Mouse (Mus musculus) CD8-positive naive resting alpha-beta T cell, adult 2 months (primary cell): ENCODE measurements around the gene Fancg.
"Not testable (repeated sequence)": the region's sequence is repeated elsewhere in the genome, so short reads cannot be mapped to it uniquely, and the experiment has no call there.

Source experiments
- DNase-seq, 2 experiments: peaks; one replicate each; pipeline ENCODE4 v3.0.0; 2022; ENCODE audit warnings: low read depth in 2 of 2, low spot score in 2 of 2

The Fancg gene

DNA sequence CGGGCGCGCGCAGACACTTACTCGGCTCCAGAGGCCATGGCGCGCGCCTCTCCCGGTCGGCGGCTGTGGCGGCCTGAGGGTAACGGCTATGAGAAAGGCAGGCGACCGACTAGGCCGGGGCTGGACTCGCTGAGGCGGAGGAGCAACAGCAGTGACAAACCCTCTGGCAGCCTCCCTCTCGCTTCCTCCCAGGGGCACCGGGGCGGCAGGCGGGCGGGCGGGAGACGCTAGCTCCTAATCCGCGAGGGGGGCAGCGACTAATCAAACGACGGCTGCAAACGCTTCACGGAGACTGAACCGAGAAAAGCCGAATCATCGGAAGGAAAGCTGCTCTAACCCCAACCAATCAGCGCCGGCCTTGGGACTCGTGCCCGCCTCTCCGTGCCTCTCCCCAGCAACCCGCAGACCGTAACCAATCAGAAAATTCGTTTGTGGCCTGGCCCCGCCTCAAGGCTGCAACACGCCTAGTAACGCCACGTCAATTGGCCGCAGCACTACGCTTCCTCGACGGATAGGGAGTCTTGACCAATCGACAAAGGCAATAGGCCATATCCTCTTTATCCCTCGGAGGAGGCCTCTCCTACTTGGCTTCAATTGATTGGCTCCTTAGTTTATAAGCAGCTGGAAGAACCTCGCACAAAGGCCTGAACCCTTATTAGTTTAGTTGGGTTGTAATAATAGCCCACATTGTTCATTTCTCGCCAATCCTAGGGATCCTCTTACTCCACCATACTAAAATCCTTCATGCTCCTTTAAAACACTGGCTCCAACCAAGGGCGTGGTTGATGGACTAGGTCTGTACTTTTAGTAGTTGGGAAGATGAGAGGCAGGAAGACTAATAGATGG is 9.9 kb downstream of the Fancg start, which contains the start of gene Vcp:
Vcp (minus strand) TSS at position 367 of the 846 bp plus-strand sequence.
- peak; percentile 97 to 98 for DNase-seq

DNA sequence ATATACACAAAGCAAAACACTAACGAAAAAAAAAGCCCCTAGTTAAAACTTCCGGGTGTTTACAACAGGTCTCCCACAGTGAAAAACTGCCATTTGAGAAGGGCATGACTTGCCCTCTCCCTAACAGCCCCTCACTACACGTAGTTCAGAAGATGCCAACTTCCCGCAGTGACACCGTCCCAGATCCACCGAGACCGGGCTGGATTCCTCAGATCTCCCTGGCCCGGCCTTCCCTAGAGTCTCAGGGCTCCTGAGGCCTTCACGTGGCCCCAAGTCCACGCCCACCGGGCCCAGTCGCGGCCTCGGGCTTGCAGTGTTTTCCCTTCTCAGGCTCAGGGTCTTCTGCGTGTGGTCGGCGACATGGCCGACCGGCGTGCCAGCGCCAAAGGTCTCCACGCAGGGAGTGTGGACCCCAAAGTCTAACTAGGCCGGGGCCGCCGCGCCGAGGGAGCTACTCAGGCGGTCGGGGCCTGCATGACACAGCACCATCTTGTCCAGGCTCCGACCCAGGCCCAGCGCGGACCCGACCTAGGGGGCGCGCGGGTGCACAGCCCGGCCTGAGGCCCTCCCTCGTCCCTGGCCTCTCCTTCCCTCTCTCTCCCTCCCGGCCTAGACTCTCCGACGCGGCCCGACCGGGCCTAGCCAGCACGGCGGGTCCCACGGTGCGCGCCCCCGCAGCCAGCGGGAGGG is 10.7 kb downstream of the Fancg start:
- DNase-seq: peak; percentile 44 to 58

DNA sequence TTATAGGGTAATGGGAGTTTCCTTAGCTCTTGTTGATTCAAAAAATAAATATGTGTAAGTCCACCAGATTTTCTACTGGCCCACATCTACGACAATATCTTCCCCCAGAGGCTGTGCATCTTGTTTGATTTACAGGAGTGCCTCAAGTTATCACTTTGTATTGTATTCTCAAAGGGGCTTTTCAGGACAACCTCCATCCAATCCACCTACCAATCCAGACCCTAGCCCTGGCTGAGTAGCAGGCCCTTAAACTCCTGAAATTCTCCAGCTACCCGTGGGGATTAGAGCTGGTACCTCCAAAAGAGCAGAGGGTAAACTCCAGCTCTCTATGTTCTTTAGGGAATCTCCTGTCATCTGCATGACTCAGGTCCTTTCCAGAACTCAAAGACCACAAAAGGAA is 12.3 kb downstream of the Fancg start:
- no peak for DNase-seq

DNA sequence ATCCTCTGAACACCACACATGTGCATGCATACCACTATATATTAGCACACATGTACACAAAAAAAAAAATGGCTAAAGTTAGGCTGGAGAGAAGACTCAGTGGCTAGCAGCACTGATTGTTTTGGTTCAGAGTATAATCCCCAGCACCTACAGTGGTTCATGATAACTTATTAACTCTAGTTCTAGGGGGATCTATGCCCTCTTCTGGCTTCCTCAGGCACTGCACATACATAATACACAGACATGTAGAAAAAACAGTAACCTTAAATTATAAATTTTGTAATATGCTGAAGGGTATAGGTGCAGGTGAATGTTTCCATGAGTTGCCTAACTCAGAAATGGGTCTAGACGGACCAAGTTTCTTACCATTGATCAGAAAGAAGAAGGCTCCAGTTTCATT is 22.0 kb downstream of the Fancg start:
- no peak for DNase-seq

DNA sequence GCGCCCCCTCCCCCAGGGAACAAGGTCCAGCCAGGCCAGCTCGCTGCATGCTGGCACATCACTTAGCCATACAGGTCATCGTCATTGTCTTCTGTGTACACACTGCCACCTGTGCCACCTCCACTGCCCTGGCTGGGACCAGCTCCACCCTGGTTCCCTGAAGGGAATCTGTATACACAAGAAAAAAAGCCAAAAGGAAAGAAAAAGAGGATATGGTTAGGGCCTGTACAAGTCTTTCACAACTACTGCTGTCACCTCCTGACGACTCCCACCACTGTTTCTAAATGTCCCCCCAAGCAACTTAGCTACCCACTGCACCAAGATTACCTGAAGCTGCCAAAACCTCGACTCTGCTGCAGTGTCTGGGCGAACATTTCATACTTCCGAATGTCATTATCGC is 29.8 kb downstream of the Fancg start:
- not testable (repeated sequence) for DNase-seq

DNA sequence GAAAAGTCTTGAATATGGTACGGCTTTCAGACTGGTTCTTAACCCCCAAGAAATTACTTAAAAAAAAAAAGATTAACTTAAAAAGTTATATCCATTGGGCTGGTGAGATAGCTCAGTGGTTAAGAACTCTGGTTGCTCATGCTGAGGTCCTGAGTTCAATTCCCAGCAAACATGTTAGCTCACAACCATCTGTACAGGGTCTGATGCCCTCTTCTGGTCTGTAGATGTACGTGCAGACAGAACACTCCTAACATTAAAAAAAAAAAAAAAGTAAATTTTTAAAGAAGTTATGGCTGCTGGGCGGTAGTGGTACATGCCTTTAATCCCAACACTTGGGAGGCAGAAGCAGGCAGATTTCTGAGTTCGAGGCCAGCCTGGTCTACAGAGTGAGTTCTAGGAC is 32.2 kb downstream of the Fancg start:
- DNase-seq: no peak

DNA sequence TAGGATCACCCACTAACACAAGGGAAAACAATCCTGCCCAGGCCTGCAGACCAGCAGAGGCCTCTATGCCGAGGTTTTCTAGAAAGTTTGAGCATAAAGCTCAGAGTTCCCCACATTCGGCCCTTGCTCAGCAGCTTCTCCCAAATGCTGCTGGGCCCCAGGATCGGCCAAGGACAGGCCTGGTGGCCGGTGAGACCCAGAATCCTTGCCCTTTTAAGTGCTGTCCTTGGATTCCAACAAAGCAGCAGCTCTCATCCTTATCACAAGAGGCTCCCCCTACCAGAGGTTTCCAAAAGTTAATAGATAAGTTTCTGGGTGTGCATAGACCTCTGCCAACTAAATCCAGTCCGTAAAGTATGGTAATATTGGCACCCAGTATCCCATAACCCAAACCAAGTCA is 36.4 kb downstream of the Fancg start:
- no peak for DNase-seq

DNA sequence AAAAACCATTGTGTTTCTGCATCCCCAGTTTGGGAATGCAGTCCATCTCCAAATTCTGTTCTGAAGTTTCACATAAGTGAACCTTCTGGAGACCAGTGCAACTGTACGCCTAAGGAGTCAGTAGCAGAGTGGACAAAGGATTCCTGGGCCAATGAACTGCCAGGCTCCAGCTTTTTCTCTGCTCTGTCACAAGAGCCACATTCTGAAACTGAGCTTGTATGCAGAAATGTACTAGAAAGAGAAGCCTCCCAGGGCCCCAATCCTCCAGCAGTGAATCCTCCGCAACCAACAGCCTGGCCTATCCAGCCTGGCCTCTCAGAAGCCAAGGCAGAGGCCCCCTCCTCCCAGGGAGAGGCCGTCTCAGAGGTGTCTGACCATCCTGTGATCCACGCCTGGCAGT is 37.4 kb downstream of the Fancg start:
- no peak for DNase-seq

DNA sequence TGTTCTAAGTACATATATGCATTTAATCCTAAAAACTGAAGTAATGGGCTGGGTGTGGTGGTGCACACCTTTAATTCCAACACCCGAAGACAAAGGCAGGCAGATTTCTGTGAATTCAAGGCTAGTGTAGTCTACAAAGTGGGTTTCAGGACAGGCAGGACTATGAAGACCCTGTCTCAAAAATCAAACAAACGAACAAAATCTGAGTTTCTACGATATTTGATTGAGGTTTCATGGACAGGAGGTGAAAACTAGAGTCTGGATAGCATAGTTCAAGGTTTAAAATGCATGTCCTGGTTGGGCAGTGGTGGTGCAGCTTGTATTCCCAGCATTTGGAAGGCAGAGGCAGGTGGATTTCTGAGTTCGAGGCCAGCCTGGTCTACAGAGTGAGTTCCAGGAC is 41.0 kb downstream of the Fancg start, which contains the start of gene 1700022I11Rik:
1700022I11Rik (plus strand) TSS at position 301 of the 400 bp plus-strand sequence.
- DNase-seq: no peak

DNA sequence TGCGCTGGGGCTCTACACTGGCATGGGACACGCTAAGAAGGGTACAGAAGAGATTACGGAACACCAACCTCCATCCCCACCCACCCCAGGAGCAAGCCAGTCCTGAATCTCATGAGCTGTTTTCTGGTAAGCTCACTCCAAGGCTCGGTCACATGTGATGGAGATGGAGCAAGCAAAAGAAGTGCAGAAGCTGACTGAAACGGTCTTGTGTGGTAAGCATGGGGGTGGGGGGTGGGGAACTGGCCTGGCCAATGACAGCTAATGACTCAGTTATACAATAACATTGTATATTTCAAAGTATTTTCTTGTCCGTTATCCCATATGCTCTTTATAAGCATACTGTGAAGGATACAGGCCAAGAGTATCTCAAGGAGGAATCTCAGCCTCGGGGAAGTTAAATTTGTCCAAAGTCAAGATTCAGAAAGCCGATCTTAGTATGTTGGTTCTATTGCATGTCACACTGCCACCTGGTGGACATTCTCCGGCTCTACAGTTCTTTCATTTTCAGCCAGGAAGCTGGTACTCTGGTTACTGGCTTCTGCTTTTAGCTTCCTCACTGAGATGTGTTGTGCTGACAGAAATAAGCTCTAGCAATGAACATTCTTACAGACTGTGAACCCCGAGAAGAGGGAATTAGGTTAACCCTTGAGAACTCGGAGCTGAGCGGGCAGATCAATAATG is 45.1 kb downstream of the Fancg start:
- DNase-seq: peak; percentile 33 to 54

DNA sequence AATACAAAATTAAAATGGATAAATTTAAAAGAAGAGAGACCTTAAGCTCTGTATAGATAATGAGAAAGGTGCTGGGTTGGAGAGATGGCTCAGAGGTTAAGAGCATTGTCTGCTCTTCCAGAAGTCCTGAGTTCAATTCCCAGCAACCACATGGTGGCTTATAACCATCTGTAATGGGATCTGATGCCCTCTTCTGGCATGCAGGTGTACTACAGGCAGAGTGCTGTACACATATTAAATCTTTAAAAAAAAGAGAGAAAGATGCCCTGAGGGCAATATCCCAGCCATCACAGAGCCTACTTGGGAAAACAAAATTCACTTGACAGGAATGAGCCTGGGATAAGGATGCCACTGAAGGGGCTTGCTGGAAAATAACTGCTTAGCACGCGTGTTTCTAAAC is 46.8 kb downstream of the Fancg start:
- no peak for DNase-seq

DNA sequence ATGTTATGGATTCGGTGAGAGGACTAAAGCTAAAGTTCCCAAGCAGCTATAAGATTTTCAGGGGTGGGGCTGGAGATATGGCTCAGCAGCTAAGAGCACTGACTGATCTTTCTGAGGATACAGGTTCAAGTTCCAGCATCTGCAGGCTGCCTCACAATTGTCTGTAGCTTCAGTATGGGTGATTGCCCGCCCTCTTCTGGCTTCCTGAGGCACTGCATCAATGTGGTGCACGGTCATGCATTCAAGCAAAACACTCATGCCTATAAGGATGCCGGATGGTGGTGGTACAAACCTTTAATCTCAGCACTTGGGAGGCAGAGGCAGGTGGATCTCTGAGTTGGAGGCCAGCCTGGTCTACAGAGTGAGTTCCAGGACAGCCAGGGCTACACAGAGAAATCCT is 48.7 kb downstream of the Fancg start:
- peak; percentile 40 to 65 for DNase-seq

DNA sequence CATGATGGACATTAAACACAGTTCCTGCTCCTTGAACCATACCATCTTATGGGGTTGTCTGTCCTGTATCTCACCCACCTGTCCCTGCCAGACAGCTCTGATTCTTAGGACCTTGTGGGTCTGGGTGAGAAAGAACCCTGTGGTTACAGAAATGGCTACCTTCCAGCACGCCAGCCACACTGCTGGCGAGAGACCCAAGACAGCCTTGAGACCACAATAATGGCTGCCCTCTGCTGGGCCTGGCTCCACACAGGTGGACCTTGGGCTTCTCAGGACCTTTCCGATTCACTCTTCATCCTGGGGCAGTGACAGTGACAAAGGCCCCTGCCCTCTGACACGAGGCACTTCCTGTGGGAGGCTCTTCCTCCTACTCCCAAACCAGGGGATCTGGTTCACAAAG is 50.9 kb downstream of the Fancg start:
- no peak for DNase-seq

DNA sequence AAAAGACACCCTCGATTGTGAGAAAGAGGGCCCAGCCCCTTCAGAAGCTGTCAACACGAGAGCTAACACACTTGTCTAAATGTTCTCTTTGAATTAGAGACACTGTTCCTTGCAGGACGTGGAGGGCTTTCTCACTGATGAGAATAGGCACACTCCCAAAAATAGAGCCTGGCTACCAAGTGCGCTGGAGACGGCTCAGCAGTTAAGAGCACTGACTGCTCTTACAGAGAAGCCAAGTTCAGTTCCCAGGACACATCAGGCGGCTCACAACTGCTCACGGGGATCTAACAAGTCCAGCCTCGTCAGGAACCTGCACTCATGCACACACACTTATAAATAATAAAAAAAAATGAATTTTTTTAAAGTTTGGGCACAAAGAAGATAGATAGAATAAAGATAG is 51.4 kb downstream of the Fancg start:
- DNase-seq: no peak

DNA sequence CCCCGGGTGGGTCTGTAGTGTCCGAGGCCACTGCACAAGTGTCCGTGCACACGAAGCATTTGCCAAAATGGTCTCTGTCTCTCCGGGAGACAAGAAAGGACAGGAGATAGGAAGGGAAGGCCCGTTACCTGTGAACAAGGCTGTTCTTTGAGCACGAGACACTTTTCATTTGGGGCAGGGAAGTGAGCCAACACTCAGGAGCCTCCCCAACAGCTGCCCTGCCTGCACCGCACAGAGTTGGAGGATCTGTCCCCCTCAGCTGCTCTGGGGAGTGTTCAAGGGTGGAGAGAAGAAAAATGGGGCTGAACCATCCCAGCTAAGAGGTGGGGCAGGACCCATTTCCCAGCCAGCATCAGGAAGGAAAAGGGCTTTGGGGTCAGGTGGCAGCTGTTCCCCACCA is 52.3 kb downstream of the Fancg start:
- DNase-seq: no peak

DNA sequence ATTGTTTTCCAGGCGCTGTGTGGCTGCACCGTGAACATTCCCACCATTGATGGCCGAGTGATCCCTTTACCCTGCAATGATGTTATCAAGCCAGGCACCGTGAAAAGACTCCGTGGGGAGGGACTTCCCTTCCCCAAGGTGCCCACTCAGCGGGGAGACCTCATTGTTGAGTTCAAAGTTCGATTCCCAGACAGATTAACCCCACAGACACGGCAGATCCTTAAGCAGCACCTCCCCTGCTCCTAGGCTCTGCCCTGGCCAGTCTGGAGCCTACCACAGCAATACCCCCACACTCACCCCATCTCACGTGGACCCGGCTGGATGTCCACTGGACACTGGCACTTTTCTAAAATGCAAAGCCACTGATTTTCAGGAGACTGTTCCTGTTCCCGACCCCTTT is 53.0 kb downstream of the Fancg start:
- DNase-seq: no peak

DNA sequence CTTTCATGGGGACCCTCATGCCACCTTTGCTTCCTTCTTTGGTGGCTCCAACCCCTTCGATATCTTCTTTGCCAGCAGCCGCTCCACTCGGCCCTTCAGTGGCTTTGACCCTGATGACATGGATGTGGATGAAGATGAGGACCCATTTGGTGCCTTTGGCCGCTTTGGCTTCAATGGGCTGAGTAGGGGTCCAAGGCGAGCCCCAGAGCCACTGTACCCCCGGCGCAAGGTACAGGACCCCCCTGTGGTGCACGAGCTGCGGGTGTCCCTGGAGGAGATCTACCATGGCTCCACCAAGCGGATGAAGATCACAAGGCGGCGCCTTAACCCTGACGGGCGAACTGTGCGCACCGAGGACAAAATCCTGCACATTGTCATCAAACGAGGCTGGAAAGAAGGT is 53.7 kb downstream of the Fancg start:
- DNase-seq: no peak

DNA sequence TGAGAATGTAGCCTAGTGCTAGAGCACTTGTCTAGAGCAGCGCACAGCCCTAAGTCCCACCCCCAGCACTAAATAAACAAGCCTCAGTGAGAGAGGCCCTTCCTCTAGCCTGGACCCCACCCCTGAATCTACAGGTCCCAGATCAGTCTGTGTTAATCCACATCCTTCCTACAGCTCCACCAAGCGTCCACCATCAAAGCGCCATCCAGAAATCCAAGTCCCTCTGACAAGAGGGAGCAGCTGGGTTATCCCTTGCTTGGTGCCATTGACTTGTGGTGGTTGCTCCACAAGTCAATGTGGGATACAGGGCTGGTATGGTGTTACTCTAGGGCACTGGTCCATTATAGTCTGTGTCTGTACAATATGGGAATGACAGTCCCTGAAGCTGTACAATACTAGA is 55.1 kb downstream of the Fancg start:
- DNase-seq: no peak

DNA sequence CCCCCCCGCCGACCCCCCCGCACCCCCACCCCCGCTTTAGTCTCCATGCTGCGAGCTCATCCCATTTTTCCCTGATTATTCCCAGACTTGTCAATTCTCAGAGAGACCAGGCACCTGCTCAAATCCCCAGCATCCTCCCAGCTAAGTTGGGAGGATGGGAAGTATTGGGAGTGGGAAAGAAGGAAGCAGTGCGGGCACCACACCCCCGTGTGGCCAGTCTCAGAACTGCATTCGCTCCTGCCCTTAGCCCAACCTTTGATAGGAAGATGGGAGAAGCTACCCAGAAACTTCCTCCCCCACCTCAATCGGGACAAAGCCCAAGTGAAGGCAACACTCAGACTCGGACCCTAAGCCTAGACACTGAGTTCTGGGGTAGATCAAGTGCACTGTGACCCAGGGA is 56.0 kb downstream of the Fancg start:
- DNase-seq: peak; percentile 21 to 30

DNA sequence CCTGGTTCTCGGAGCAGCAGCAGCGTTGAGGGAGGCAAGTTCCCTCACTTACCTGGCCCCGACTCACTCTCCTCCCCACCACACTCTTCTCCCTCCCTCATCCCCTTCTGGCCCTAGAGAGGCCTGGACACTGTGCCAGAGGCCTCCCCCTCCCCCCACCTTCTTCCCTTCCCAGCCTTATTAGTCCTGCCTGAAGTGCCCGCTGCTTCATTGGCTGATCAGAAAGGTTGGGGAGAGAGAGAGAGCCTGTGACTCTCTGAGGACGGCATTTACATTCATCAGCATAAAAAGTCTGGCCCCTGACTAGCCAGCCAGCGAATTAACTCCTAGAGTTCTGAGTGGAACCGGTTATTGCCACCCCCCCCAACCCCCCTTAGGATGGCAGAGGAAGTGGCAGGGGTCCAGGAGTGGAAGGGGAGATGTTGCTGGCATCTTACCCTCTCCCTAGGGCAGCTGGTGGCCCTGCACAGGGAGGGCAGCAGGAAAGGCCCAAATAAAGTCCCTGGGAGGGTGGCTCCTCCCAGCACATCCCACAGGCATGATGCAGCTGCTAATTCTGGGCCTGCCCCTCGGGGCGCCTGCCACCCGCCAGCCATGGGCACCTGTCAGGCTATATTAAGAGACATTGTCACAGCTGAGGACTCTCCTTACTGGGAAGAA is 56.7 kb downstream of the Fancg start:
- DNase-seq: no peak

DNA sequence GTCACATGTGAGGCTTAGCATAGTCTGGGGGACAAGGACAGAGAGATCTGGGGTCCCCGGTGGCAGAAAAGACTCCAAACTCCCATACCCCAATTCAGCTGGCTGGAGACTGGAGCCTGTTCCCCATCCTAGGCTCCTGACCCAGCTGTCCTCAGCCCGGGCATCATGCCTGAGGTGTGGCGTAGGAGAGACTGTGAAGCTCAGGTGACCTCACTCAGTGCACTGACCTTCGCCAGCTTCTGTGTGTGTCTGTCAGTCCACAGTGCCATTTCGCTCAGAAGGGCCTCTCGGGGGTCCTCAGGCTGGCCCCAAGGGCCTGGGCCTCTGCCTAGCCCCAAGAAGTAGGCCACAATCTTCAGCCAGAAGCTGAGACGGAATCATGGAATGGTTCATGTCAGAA is 57.7 kb downstream of the Fancg start:
- DNase-seq: no peak
